Mouse (Mus musculus) cerebellum, adult 11 months (tissue): ENCODE measurements around the gene Tmem179b.

Experiments used
- DNase-seq: peaks from one replicate; pipeline ENCODE4 v3.0.0; 2022

Tmem179b gene

GRCm38 (mm10) chr19:8727495-8728114, 46.7 kb downstream of the Tmem179b start:
- DNase-seq, result no peak

- DNase-seq, result no peak
Measured at GRCm38 (mm10) chr19:8726609-8727390, 47.5 kb downstream of the Tmem179b start.

GRCm38 (mm10) chr19:8725081-8725613, 49.1 kb downstream of the Tmem179b start:
- no peak for DNase-seq

GRCm38 (mm10) chr19:8724392-8724791, 49.9 kb downstream of the Tmem179b start:
- no peak for DNase-seq

GRCm38 (mm10) chr19:8723574-8724346, 50.5 kb downstream of the Tmem179b start:
- no peak for DNase-seq

- DNase-seq, result peak; percentile 96
Measured at GRCm38 (mm10) chr19:8722907-8723573, 51.2 kb downstream of the Tmem179b start, which contains the start of gene Slc3a2. TSS of gene Slc3a2 (minus strand) at chr19:8723369.

- no peak for DNase-seq
Measured at GRCm38 (mm10) chr19:8722559-8722906, 51.7 kb downstream of the Tmem179b start.
